Mouse (Mus musculus): ENCODE data around the gene Sdf4. TPM values are rescaled to one million over a fixed set of nuclear protein-coding genes. Genes with fewer than 3 reads are reported as not detected.

Sdf4 gene
- polyA plus RNA-seq, 1 experiment from 2014 or later: 162 TPM

- Histone ChIP-seq H3K27ac (no peak overlapping the region), H3K4me3 (no peak overlapping the region), H3K4me1 (no peaks in the 10 kb centered on the region), H3K4me2 (no peak overlapping the region), H3K9me3 (no peaks in the 10 kb centered on the region), H3K9ac (no peak overlapping the region), H3K36me3 (peaks cover 43% of the 10 kb centered on the region), H3K27me3 (no peaks in the 10 kb centered on the region)
- 89% methylated on average over 2 of the region's 2 CpGs for WGBS
- no peak for ATAC-seq (ENCODE audit: borderline replicate concordance, extremely low read depth, low FRiP score, low TSS enrichment)
Measured at GRCm38 (mm10) chr4:156014436-156014835, 21.8 kb downstream of the Sdf4 start.

- 84% methylated on average over 12 of the region's 12 CpGs for WGBS
- H3K27me3 ChIP-seq: no peaks in the 10 kb centered on the region
- H3K9ac ChIP-seq: no peak overlapping the region
- no peaks in the 10 kb centered on the region for H3K4me1 ChIP-seq
- ATAC-seq (ENCODE audit: borderline replicate concordance, extremely low read depth, low FRiP score, low TSS enrichment): no peak
- H3K36me3 ChIP-seq: 0 out of 2 replicates have a peak, but pooled peaks cover 5% of the 10 kb centered on the region
- no peaks in the 10 kb centered on the region for H3K9me3 ChIP-seq
- H3K4me3 ChIP-seq: no peak overlapping the region
- H3K4me2 ChIP-seq: no peak overlapping the region
- H3K27ac ChIP-seq: no peak overlapping the region
Measured at GRCm38 (mm10) chr4:156019771-156020170, 27.1 kb downstream of the Sdf4 start.

GRCm38 (mm10) chr4:156021381-156021780 is 28.7 kb downstream of the Sdf4 start:
- 50% methylated on average over 3 of the region's 3 CpGs for WGBS
- H3K36me3 ChIP-seq: no peaks in the 10 kb centered on the region
- no peak for ATAC-seq (ENCODE audit: borderline replicate concordance, extremely low read depth, low FRiP score, low TSS enrichment)

GRCm38 (mm10) chr4:156021942-156022419 is 29.3 kb downstream of the Sdf4 start:
- no peak overlapping the region for H3K27ac ChIP-seq
- H3K36me3 ChIP-seq: no peaks in the 10 kb centered on the region
- H3K4me2 ChIP-seq: no peak overlapping the region
- H3K4me3 ChIP-seq: no peak overlapping the region
- ATAC-seq (ENCODE audit: borderline replicate concordance, extremely low read depth, low FRiP score, low TSS enrichment): no peak
- peaks cover 11% of the 10 kb centered on the region for H3K4me1 ChIP-seq
- H3K9me3 ChIP-seq: no peaks in the 10 kb centered on the region
- no peaks in the 10 kb centered on the region for H3K27me3 ChIP-seq
- no peak overlapping the region for H3K9ac ChIP-seq
- 46% methylated on average over 9 of the region's 9 CpGs for WGBS

More at GRCm38 (mm10) chr4:156021381-156021780, 28.7 kb downstream of the Sdf4 start:
- peaks cover 9% of the 10 kb centered on the region for H3K4me1 ChIP-seq
- no peak overlapping the region for H3K9ac ChIP-seq
- H3K27me3 ChIP-seq: no peaks in the 10 kb centered on the region
- no peak overlapping the region for H3K4me2 ChIP-seq
- H3K4me3 ChIP-seq: no peak overlapping the region
- H3K27ac ChIP-seq: no peak overlapping the region
- H3K9me3 ChIP-seq: no peaks in the 10 kb centered on the region

- peaks cover 5% of the 10 kb centered on the region; the same call in 1 of the 2 replicates for H3K36me3 ChIP-seq
- WGBS: 72% methylated on average over 9 of the region's 9 CpGs
- H3K4me3 ChIP-seq: no peak overlapping the region
- no peak overlapping the region for H3K9ac ChIP-seq
- no peak overlapping the region for H3K4me2 ChIP-seq
- no peak overlapping the region for H3K27ac ChIP-seq
- H3K27me3 ChIP-seq: no peaks in the 10 kb centered on the region
- ATAC-seq (ENCODE audit: borderline replicate concordance, extremely low read depth, low FRiP score, low TSS enrichment): no peak
- no peaks in the 10 kb centered on the region for H3K9me3 ChIP-seq
- H3K4me1 ChIP-seq: peaks cover 11% of the 10 kb centered on the region
Measured at GRCm38 (mm10) chr4:156023520-156023919, 30.8 kb downstream of the Sdf4 start.

GRCm38 (mm10) chr4:156024184-156024583 is 31.5 kb downstream of the Sdf4 start:
- peaks cover 11% of the 10 kb centered on the region for H3K4me1 ChIP-seq
- no peaks in the 10 kb centered on the region for H3K27me3 ChIP-seq
- no peak overlapping the region for H3K4me3 ChIP-seq
- no peak overlapping the region for H3K9ac ChIP-seq
- no peak overlapping the region for H3K27ac ChIP-seq
- no peak for ATAC-seq (ENCODE audit: borderline replicate concordance, extremely low read depth, low FRiP score, low TSS enrichment)
- H3K36me3 ChIP-seq: peaks cover 6% of the 10 kb centered on the region; the same call in 1 of the 2 replicates
- H3K4me2 ChIP-seq: no peak overlapping the region
- 89% methylated on average over 7 of the region's 7 CpGs for WGBS
- no peaks in the 10 kb centered on the region for H3K9me3 ChIP-seq

GRCm38 (mm10) chr4:156026013-156026412 is 33.3 kb downstream of the Sdf4 start, which contains the start of gene Tnfrsf18:
Tnfrsf18 (plus strand) TSS chr4:156026164.
- no peak within 1 kb of the TSS for H3K9ac ChIP-seq
- H3K4me3 ChIP-seq: no peak within 1 kb of the TSS
- no peaks in the 10 kb centered on the region for H3K27me3 ChIP-seq
- 18% methylated on average over 4 of the region's 4 CpGs for WGBS
- peaks cover 21% of the 10 kb centered on the region for H3K4me1 ChIP-seq
- H3K9me3 ChIP-seq: no peaks in the 10 kb centered on the region
- peak; percentile 41; the same call in 1 of the 2 replicates for ATAC-seq (ENCODE audit: borderline replicate concordance, extremely low read depth, low FRiP score, low TSS enrichment)
- H3K27ac ChIP-seq: no peak within 1 kb of the TSS
- peaks cover 8% of the 10 kb centered on the region; the same call in 1 of the 2 replicates for H3K36me3 ChIP-seq
- no peak within 1 kb of the TSS for H3K4me2 ChIP-seq

- Histone ChIP-seq H3K4me3 (no peak overlapping the region), H3K4me2 (no peak overlapping the region), H3K27me3 (no peaks in the 10 kb centered on the region), H3K9me3 (no peaks in the 10 kb centered on the region), H3K9ac (no peak overlapping the region), H3K36me3 (peaks cover 8% of the 10 kb centered on the region; the same call in 1 of the 2 replicates), H3K4me1 (peaks cover 32% of the 10 kb centered on the region), H3K27ac (no peak overlapping the region)
- WGBS: 82% methylated on average over 7 of the region's 7 CpGs
- no peak for ATAC-seq (ENCODE audit: borderline replicate concordance, extremely low read depth, low FRiP score, low TSS enrichment)
Measured at GRCm38 (mm10) chr4:156028580-156028979, 35.9 kb downstream of the Sdf4 start.

GRCm38 (mm10) chr4:156030651-156031118 is 38.0 kb downstream of the Sdf4 start:
- Histone ChIP-seq H3K27me3 (peaks cover 15% of the 10 kb centered on the region), H3K36me3 (peaks cover 8% of the 10 kb centered on the region; the same call in 1 of the 2 replicates), H3K4me1 (peaks cover 30% of the 10 kb centered on the region), H3K4me2 (peak overlapping the region; percentile 75), H3K4me3 (peak overlapping the region; percentile 55), H3K9me3 (no peaks in the 10 kb centered on the region), H3K9ac (peak overlapping the region; percentile 64), H3K27ac (peak overlapping the region; percentile 92; the same call in 1 of the 2 replicates)
- ATAC-seq (ENCODE audit: borderline replicate concordance, extremely low read depth, low FRiP score, low TSS enrichment): no peak
- 39% methylated on average over 9 of the region's 9 CpGs for WGBS

GRCm38 (mm10) chr4:156031255-156031592 is 38.6 kb downstream of the Sdf4 start:
- peak overlapping the region; percentile 75 for H3K4me2 ChIP-seq
- H3K4me3 ChIP-seq: peak overlapping the region; percentile 55
- peak; percentile 29; the same call in 1 of the 2 replicates for ATAC-seq (ENCODE audit: borderline replicate concordance, extremely low read depth, low FRiP score, low TSS enrichment)
- H3K9me3 ChIP-seq: no peaks in the 10 kb centered on the region
- peaks cover 25% of the 10 kb centered on the region for H3K4me1 ChIP-seq
- peaks cover 21% of the 10 kb centered on the region for H3K27me3 ChIP-seq
- 8% methylated on average over 7 of the region's 7 CpGs for WGBS
- peaks cover 8% of the 10 kb centered on the region; the same call in 1 of the 2 replicates for H3K36me3 ChIP-seq
- peak overlapping the region; percentile 64 for H3K9ac ChIP-seq
- H3K27ac ChIP-seq: peak overlapping the region; percentile 92

GRCm38 (mm10) chr4:156031593-156032391 is 39.1 kb downstream of the Sdf4 start:
- peak overlapping the region; percentile 64 for H3K9ac ChIP-seq
- H3K36me3 ChIP-seq: peaks cover 8% of the 10 kb centered on the region; the same call in 1 of the 2 replicates
- peak overlapping the region; percentile 75 for H3K4me2 ChIP-seq
- peak overlapping the region; percentile 55 for H3K4me3 ChIP-seq
- H3K27ac ChIP-seq: peak overlapping the region; percentile 92
- ATAC-seq (ENCODE audit: borderline replicate concordance, extremely low read depth, low FRiP score, low TSS enrichment): peak; percentile 93
- H3K9me3 ChIP-seq: no peaks in the 10 kb centered on the region
- H3K4me1 ChIP-seq: peaks cover 21% of the 10 kb centered on the region
- 2% methylated on average over 24 of the region's 24 CpGs for WGBS
- peaks cover 22% of the 10 kb centered on the region for H3K27me3 ChIP-seq

- H3K4me2 ChIP-seq: no peak overlapping the region
- 62% methylated on average over 4 of the region's 4 CpGs for WGBS
- no peak overlapping the region for H3K4me3 ChIP-seq
- ATAC-seq (ENCODE audit: borderline replicate concordance, extremely low read depth, low FRiP score, low TSS enrichment): no peak
- peaks cover 8% of the 10 kb centered on the region; the same call in 1 of the 2 replicates for H3K36me3 ChIP-seq
- H3K9me3 ChIP-seq: no peaks in the 10 kb centered on the region
- H3K27ac ChIP-seq: no peak overlapping the region
- peaks cover 22% of the 10 kb centered on the region for H3K27me3 ChIP-seq
- H3K4me1 ChIP-seq: peaks cover 21% of the 10 kb centered on the region
- no peak overlapping the region for H3K9ac ChIP-seq
Measured at GRCm38 (mm10) chr4:156032856-156033255, 40.2 kb downstream of the Sdf4 start.
